Mouse (Mus musculus): Measurements from ENCODE around the gene Scly.

- TF ChIP-seq HCFC1 (IDR thresholded peaks at IDR 0.05; ENCODE audit: borderline replicate concordance, insufficient read depth, low read length) (no peak), MAFK (IDR thresholded peaks at IDR 0.05; ENCODE audit: insufficient read depth, low read depth, low read length) (no peak)
These were observed 19.5 kb downstream of the Scly start for GRCm38 (mm10) chr1:91317656-91318055.
